Mouse (Mus musculus) WW6 (cell line): Measurements from ENCODE around the gene Mxra8.

Experiments
- DNase-seq: peaks from one replicate; pipeline ENCODE4 v3.0.0-alpha.2; 2013; ENCODE audit warnings: low read depth, low spot score

Mxra8 gene

DNA sequence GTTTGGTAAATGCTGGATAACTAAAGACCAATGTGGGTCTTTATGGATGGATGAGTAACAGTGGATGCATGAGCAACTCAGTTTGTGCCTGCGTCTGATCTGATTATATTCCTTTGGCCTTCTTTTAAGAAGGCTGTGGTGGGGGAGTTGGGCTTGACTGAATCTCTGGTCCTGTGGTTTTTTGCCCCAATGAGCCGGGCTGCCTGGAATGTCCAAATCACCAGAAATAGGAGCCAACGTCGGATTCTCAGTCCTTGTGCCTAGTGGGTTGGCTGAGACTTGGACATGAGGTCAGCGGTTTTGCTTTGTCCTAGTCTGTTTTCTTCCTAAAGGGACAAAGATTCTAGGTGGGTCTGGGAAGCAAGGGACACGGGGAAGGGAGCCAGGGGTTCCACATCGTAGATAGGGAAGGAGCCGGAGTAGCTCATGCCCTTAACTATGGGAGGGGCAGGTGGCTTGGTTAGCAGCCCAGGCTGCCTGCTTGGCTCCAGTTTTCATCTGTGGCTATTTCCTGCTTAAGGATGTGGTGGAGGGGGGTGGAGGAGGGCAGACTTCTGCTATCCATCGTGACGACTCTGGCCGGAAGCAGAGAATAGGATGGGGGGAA, 2.0 kb upstream of the Mxra8 start:
- DNase-seq: no peak

DNA sequence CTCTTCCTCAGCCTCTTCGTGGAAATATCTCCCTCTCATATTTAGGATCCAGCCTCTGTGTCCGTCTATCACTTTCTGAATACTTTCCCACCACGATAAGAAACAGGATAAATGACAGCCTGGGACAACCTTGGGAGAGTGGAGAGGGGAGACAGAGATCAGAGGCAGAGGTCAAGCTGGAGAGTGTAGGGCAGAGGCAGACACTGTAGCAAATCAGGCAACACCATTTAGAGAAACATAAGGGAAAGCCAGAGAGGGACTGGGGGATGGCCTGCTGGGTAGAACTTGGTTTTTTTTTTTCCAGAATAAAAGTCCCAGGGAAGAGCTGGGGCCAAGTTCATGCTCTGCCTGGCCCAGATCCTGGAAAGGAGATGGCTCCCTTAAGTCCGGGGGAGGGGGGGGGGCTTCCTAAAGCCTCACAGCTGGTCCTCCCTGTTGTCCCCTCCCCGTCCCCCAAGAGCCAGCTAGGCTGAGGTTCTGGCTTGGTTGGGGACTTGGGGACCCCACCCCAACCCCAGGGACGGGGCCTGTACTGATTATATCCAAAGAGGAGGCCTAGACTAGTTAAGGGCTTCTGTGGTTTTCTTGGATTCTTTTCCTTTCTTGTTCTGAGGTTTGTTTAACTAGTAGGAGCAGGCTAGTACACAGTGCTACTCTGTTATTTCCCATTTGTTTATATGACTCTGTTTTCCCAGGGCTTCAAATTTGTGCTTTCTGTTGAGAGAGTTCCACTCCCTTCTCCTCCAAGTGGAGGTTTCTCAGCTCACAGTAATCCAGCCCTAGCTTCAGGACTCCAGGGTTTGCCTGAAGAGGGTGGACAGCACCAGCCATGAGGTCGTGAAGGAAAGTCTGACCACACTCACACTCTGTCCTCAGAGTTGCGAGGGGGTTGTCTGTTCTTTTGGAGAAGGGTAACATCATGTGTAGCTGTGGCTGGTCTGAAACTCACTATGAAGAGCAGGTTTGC, 1.0 kb upstream of the Mxra8 start:
- no peak for DNase-seq

DNA sequence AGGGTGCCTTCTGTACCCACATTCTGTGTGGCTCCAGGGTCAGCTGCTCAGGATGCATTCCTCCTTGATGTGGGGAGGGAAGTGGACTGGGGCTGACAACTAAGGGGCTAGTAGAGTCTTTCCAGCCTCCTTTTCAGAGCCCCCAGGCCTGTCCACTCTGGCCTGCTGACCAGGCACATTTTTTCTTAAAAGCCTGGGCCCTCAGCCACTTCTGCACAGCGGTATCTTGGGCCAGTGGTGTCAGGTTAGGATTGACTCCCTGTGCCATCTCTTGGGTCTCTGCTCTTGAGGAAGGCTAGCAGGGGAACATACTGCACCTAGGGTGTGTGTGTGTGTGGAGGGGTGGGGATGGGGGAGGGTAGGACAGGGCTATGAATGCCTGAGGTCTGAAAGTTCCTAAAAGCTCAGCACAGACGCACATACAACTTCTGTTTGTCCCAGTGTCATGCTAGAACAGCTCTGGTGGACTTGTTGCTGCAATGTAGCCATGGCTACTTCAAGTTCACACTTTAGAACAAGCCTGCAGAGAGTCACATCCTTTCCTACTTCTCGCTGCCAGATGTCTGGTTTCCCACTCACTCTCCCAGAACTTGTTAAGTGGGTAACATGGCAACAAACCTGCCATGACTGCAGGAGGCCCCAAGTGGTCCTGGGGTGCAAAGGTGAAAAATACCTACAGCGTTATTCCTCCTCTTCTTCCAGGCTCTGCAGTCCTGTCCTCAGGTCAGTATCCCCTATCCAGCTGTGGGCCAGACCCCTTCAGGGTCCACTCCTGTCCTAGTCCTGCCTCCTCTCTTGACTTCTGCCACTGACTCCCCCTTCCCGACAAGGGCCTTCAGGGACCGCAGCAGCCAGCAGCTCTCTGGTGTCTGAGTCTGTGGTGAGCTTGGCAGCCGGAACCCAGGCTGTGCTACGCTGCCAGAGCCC, 859 bp downstream of the Mxra8 start:
- no peak for DNase-seq

DNA sequence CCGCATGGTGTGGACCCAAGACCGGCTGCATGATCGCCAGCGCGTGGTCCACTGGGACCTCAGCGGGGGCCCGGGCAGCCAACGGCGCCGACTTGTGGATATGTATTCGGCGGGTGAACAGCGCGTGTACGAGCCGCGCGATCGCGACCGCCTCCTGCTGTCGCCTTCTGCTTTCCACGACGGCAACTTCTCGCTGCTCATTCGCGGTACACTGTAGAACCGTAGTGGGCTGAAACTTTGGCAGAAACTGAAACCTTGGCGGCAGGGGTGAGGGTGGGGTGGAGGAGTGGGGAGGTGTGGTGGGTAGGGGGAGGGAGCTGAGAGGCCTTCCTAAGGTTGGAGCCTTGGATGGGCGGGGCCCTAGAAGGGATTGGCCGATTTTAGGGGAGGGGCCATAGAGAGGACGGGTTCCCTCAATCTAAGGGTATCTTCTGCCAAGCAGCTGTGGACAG, 1.5 kb downstream of the Mxra8 start:
- DNase-seq: peak; percentile 66

DNA sequence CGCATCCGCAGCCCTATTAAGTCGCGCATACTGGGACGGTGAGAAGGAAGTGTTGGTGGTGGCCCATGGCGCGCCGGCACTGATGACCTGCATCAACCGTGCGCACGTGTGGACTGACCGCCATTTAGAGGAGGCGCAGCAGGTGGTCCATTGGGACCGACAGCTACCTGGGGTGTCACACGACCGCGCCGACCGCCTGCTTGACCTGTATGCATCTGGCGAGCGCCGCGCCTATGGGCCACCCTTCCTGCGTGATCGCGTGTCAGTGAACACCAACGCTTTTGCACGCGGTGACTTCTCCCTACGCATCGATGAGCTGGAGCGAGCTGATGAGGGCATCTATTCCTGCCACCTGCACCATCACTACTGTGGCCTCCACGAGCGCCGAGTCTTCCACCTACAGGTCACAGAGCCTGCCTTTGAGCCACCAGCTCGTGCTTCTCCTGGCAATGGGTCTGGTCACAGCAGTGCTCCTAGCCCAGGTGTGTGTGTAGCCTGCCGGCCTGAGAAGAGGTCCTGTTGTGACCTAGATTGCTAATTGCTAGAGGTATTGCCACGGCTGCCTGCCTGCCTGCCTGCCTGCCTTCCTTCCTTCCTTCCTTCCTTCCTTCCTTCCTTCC, 2.3 kb downstream of the Mxra8 start:
- no peak for DNase-seq

DNA sequence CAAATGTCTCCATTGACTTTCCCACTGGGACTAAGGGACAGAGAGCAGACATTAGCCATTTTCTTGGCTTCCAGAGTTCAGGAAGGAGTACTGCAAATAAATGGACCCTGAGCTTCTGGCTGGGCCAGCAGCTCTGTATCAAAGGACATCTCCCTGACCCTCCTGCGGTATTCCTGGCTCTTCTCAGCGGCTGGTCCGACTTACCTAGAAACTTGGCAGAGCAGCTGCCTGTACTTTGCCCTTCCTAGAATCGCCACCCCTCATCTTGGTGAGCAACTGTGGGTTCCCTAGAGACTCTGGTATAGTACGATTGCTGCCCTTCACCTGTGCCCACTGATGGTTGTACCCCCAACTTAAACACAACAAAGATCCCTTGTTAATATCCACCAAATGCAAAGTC, 3.8 kb downstream of the Mxra8 start:
- no peak for DNase-seq

DNA sequence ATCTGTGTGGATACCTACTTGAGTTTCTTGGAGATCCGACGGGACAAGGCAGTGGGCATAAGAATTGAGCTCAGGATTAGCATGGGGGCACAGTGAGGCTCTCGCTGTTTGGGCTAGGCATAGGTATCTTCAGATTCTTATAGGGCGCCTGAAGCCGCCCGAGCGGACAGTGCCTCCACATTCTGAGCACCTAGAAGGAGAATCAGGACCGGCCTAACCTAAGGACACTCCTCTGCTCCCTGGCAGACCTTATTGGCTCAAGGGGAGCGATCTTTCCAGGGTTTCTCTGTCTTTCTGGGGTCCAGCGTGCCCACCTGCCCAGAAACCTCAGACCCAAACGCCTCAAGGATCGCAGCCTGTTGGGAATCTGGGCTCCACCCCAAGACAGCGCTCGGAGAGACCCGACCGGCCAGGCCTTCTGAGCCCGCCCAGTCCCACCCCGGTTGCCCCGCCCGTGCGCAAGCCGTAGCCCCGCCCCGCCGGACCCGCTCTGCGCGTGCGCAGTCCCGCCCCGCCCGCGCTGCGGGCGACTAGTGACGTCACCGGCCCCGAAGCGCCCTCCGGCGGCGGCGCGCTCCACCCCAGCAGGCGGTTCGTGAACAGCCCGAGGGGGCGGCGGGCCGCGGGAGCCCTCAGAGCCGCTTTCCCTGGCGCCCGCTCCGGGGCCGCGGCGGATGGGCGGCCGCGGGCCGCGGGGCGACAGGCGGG, 7.5 kb downstream of the Mxra8 start, which contains the start of gene Dvl1:
Gene Dvl1 (plus strand): TSS at position 532 of the 708 bp plus-strand sequence.
- DNase-seq: peak; percentile 67

DNA sequence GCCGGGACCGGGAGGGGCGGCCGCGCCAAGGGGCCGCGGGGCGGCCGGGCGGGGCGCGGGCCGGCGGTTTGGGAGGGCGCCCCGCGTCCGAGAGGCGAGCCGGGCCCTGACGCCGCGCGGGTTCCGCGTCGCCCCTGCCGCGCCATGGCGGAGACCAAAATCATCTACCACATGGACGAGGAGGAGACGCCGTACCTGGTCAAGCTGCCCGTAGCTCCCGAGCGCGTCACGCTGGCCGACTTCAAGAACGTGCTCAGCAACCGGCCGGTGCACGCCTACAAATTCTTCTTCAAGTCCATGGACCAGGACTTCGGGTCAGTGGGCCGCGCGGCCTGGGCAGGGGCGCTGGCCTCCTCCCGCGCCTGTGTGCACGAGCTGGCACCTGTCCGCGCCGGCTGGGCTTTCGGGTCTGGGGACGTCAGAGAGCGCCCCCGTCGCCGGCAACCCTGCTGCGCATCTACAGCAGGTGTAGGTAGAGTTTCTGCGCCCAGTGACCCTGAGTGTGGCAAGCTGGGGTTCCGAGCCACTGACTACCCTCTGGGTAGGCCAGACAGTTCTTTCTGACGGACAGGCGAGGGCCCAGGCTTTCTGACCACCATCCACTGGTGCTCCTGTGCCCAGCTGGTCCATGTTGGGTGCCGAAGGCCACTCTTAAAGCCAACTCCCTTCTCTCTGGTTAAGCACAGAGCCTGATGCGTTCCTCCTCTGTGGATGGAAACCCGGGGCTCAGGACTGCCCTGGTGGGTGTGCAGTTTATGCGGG, 8.3 kb downstream of the Mxra8 start:
- DNase-seq: no peak

DNA sequence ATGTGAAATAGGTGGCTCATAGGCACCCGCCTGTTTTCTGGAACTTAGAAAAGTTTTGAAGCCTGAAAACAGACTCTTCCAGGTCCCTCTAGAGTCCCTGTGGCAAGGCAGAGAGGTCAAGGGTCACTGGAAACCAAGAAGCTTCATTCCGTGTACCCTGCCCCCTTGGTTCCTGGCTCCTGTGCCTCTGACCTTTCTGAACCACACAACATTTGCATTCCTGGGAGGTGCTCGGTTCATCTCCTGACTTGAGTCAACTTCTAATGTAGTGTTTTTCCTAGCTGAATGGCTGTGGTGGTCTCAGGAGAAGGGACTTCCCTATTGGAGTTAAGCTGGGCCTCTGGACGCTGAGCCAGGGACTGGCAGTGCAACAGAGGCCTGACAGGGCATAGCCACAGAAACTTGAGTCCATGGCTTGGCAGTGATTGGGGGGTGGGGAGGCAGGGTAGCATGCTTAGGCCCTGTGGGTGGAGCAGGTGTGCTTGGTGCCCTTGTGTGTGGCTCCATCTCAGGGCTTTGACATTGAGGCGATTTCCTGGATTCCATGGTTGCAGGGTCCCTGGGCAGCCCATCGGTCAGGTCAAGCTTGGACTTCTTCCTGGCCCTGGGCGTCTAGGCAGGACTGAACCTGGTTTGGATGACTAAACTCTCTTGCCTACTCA, 9.1 kb downstream of the Mxra8 start:
- no peak for DNase-seq

DNA sequence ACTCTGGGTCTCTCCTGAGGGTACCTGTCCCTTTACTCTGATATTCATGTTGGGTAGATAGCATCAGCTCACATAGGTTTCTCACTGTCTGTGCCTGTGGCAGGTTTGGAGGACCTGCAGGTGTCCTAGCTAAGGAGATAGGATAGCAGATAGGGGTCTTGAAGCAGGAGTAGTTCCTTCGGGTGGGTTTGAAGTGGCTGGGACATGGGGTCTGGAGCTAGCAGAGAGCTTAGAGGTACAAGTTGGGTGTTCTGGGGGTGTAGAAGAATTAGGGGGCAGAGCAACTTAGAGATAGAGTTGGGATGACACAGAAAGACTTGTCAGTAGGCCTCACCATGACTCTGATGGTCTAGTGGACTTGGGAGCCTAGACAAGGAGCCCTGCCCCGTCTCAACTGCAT, 9.9 kb downstream of the Mxra8 start:
- no peak for DNase-seq

DNA sequence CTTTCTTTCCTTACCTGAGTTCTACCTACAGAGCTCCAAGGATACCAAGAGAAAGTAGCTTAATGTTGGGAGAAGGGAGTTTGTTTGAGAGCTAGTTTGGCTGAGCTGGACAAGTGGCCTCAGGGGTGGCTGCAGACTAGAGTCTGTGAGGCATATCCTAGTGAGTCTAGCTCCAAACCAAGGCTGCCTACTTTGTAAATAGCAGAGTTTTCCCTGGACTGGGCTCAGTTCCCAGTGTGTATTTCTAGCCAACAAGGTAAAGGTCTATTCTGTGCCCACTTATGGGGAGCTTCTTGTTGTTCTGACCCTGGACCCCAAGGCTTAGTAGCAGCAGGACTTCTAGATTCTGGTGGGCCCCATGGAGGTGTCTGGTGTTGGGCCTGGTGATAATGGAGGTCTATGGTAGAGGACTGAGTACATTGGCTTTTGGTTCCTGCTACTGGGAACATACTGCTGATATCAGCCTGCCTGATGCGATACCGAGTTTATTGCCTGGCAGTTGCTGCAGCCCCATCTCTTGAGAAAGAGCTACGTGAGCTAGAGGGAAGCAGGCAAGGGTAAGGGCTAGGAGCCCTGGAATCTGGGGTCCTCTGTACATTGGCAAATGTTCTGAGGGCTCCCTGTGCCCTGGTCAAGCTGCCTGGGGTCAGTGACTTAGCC, 10.4 kb downstream of the Mxra8 start:
- DNase-seq: no peak

DNA sequence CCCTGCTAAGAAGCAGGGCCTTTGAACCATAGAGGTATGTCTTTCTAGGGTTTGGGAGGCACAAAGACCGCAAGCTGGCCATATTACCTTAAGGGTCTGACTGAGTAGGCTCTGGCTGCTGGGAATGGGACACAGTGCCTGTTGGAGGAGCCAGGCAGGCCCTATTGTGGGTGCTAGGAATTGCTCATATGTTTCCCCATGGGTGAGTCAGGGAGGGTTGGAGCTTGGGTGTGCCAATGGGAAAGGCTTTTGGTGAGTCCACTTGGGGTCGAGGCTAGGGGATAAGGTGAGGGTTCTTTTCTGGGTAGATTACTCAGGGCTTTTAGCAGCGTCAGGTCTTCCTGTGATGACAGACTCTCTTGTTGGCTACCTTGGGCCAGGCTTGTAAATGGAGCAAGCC, 11.9 kb downstream of the Mxra8 start:
- DNase-seq: no peak

DNA sequence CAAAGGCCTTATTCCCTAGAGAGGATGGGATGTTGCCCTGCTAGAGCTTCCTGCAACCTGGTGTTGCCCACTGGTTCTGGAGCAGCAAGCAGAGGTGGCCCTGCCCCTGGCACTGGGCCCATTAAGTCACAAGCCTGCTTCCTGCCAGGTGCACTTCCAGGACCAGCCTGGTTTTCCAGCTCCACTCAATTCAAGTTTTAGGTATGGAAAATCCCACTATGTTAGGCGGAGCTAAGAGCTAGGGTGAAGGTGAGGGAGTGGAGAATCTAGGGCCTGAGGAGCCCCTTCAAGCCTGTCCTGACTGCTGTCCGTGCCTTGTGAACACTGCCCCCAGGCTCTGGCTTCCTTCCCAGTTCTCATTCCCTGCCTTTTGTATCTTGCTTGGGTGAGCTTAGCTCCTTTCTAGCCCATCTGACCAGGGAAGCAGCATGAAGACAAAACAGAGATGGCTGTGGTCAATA, 12.5 kb downstream of the Mxra8 start:
- DNase-seq: no peak

DNA sequence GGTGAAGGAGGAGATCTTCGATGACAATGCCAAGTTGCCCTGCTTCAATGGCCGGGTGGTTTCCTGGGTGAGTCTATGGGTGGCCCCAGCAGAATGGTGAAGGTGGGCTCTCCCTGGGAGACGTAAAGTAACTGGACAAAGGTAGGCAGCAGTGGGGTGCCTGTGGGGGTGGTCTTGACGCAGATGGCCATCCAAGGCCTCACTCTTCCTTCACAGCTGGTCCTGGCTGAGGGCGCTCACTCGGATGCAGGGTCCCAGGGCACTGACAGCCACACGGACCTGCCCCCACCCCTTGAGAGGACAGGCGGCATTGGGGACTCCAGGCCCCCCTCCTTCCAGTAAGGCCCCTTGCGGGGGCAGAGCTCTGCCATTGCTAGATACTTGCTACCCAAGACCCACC, 13.9 kb downstream of the Mxra8 start:
- DNase-seq: no peak

DNA sequence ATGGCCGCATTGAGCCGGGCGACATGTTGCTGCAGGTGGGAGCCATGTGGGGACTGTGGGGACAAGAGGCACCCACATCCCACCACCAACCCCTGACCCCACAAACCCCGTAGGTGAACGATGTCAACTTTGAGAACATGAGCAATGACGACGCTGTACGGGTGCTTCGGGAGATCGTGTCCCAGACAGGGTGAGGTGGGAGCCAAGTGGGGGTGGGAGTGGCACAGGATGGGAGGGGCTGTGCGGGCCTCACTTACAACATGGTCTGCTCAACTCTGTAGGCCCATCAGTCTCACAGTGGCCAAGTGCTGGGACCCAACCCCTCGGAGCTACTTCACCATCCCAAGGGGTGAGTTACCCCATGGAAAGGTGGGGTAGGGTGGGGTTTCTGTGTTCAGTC, 15.5 kb downstream of the Mxra8 start:
- no peak for DNase-seq

DNA sequence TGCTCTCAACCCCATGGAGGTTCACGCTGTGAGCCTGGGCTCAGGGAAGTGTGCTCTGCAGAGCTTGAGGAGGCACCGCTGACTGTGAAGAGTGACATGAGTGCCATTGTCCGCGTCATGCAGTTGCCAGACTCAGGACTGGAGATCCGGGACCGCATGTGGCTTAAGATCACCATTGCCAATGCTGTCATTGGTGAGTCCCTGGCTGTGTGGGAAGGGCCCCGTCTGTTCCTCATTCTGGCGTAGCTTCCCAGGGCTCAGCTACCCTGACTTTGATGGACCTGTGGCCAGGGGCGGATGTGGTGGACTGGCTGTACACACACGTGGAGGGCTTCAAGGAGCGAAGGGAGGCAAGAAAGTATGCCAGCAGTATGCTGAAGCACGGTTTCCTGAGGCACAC, 16.6 kb downstream of the Mxra8 start:
- no peak for DNase-seq

DNA sequence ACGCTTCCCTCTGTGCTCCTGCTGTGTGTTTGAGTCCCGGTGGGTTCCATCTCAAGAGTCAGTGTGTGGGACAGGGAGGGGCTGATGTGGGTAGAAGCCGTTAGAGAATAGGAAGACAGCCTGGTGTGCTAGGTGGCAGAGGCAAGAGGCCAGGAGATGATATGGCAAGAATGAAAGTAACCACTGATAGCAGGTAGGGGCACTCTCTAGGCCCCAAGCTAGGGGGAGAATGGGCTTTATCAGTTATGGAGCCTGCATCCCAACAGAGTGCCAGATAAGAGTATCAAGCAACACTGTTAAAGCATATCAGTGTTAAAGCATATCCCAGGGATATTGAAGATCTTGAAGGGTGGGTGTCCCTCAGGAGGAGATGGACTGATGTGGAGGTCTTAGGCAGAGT, 17.4 kb downstream of the Mxra8 start:
- no peak for DNase-seq

DNA sequence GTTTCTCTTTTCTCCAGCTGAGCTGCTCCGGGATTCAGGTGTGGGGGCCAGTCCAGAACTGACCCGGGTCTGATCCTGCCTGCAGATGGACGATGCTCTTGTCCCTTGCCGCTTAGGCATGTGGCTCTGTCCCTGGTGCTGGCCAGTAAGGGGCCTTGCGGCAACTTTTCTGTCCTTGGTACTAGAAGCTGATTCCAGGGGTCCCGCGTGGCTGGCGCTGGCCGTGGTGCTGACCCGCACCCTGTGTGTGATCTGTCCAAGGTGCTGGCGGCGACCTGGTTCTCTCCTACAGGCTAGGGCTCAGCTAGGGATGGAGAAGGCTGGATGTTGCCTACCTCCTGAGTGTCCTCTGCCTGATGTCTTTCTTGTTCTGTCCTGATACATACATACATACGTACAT, 19.8 kb downstream of the Mxra8 start:
- peak; percentile 40 for DNase-seq

DNA sequence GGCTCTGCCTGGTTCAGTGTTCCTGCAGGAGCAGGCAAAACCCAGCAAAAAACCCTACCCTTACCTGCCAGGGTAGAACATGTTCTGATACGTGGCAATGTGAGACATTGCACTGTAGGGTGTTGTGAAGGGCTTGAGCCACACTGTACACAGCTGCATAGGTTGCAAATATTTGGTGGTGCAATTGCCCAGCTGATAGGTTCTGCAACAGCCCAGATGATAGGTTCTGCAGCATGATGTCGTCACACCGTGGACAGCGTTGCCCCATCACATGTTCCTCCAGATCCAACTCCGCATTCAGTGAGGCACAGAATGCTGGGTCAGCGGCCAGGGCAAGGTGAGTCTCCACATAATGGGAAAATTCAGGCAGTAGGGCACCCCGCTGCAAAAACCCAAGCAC, 22.3 kb downstream of the Mxra8 start:
- no peak for DNase-seq
